Mouse (Mus musculus) embryonic facial prominence, embryonic 15.5 days (tissue): ENCODE results near the gene Nacad. TPM values are rescaled to one million over a fixed set of nuclear protein-coding genes. Genes with fewer than 3 reads are reported as not detected.

Source experiments
- ATAC-seq: fragments of 200-750 bp; cut with Nextera tagmentation; 2 replicates; pipeline ENCODE4 v1.8.0; 2017; ENCODE audit warnings: low read depth, moderate TSS enrichment; ENCODE audit not compliant: insufficient number of reproducible peaks, low FRiP score, low TSS enrichment
- H3K27ac ChIP-seq: fragments of 300-500 bp; sonication (generic); replicated peaks from 2 replicates; pipeline ENCODE4 v1.5.1; 2015; ENCODE audit warnings: mild to moderate bottlenecking, inconsistent platforms
- H3K27me3 ChIP-seq: fragments of 300-500 bp; sonication (generic); 2 replicates; pipeline ENCODE4 v1.6.1; 2015; ENCODE audit warnings: inconsistent platforms
- H3K36me3 ChIP-seq: fragments of 300-500 bp; sonication (generic); 2 replicates; pipeline ENCODE4 v1.6.1; 2015; ENCODE audit warnings: mild to moderate bottlenecking, inconsistent platforms
- H3K4me1 ChIP-seq: fragments of 300-500 bp; sonication (generic); 2 replicates; pipeline ENCODE4 v1.6.1; 2015; ENCODE audit warnings: inconsistent platforms
- H3K4me2 ChIP-seq: fragments of 300-500 bp; sonication (generic); replicated peaks from 2 replicates; pipeline ENCODE4 v1.6.1; 2015; ENCODE audit warnings: mild to moderate bottlenecking, inconsistent platforms
- H3K4me3 ChIP-seq: fragments of 300-500 bp; sonication (generic); replicated peaks from 2 replicates; pipeline ENCODE4 v1.5.1; 2015; ENCODE audit warnings: mild to moderate bottlenecking, inconsistent platforms
- H3K9ac ChIP-seq: fragments of 300-500 bp; sonication (generic); 2 replicates; pipeline ENCODE4 v1.6.1; 2015; ENCODE audit warnings: inconsistent platforms
- H3K9me3 ChIP-seq: fragments of 300-500 bp; sonication (generic); replicated peaks from 2 replicates; pipeline ENCODE4 v1.6.1; 2016; ENCODE audit warnings: inconsistent platforms
- WGBS: fragments of 180-500 bp; shearing (Covaris S2); methylation state at CpG from one replicate; pipeline ENCODE4 v1.1.7; 2015; 5-methylcytosine and 5-hydroxymethylcytosine counted together
- polyA plus RNA-seq: library from polyadenylated mRNA; unstranded; fragments of >200 nt; fragmentation: Nextera tagmentation; extraction: Ambion mirVana; gene quantifications from 2 replicates; pipeline ENCODE4 v1.2.1, GENCODE M21; 2015

Nacad gene
- polyA plus RNA-seq, 1 experiment from 2014 or later, result 2.2 TPM

- Histone ChIP-seq H3K4me1 (peaks cover 44% of the 10 kb centered on the region), H3K36me3 (peaks cover 6% of the 10 kb centered on the region; the same call in 1 of the 2 replicates), H3K9ac (no peak overlapping the region), H3K27ac (no peak overlapping the region), H3K27me3 (peaks cover 34% of the 10 kb centered on the region), H3K4me3 (no peak overlapping the region), H3K9me3 (no peaks in the 10 kb centered on the region), H3K4me2 (no peak overlapping the region)
- WGBS, result 78% methylated on average over 9 of the region's 9 CpGs
- ATAC-seq, result no peak
Measured at GRCm38 (mm10) chr11:6602662-6603061, 3.2 kb downstream of the Nacad start.

GRCm38 (mm10) chr11:6601649-6602480 is 4.0 kb downstream of the Nacad start:
- ATAC-seq, result no peak
- peaks cover 44% of the 10 kb centered on the region for H3K4me1 ChIP-seq

GRCm38 (mm10) chr11:6600284-6600944 is 5.4 kb downstream of the Nacad start:
- H3K9ac ChIP-seq, result no peak overlapping the region
- no peak overlapping the region for H3K27ac ChIP-seq
- peaks cover 18% of the 10 kb centered on the region for H3K27me3 ChIP-seq
- no peak overlapping the region for H3K4me2 ChIP-seq
- peaks cover 39% of the 10 kb centered on the region for H3K4me1 ChIP-seq
- no peaks in the 10 kb centered on the region for H3K9me3 ChIP-seq
- no peak for ATAC-seq
- H3K4me3 ChIP-seq, result no peak overlapping the region
- 80% methylated on average over 8 of the region's 8 CpGs for WGBS
- peaks cover 29% of the 10 kb centered on the region for H3K36me3 ChIP-seq

More at GRCm38 (mm10) chr11:6601649-6602480, 4.0 kb downstream of the Nacad start:
- Histone ChIP-seq H3K27me3 (peaks cover 32% of the 10 kb centered on the region), H3K36me3 (peaks cover 14% of the 10 kb centered on the region), H3K4me2 (no peak overlapping the region), H3K27ac (no peak overlapping the region), H3K9me3 (no peaks in the 10 kb centered on the region), H3K9ac (no peak overlapping the region), H3K4me3 (no peak overlapping the region)
- 65% methylated on average over 20 of the region's 20 CpGs for WGBS

- H3K4me3 ChIP-seq, result no peak overlapping the region
- peaks cover 33% of the 10 kb centered on the region for H3K4me1 ChIP-seq
- WGBS, result 81% methylated on average over 6 of the region's 6 CpGs
- H3K27me3 ChIP-seq, result peaks cover 12% of the 10 kb centered on the region
- H3K9me3 ChIP-seq, result no peaks in the 10 kb centered on the region
- H3K27ac ChIP-seq, result no peak overlapping the region
- ATAC-seq, result no peak
- H3K36me3 ChIP-seq, result peaks cover 35% of the 10 kb centered on the region
- H3K9ac ChIP-seq, result no peak overlapping the region
- no peak overlapping the region for H3K4me2 ChIP-seq
Measured at GRCm38 (mm10) chr11:6599831-6600230, 6.0 kb downstream of the Nacad start.

GRCm38 (mm10) chr11:6599011-6599681 is 6.7 kb downstream of the Nacad start:
- Histone ChIP-seq H3K9me3 (no peaks in the 10 kb centered on the region), H3K4me3 (no peak overlapping the region), H3K27me3 (0 out of 2 replicates have a peak, but pooled peaks cover 5% of the 10 kb centered on the region), H3K4me1 (peaks cover 27% of the 10 kb centered on the region), H3K27ac (no peak overlapping the region), H3K4me2 (no peak overlapping the region), H3K9ac (no peak overlapping the region), H3K36me3 (peaks cover 42% of the 10 kb centered on the region)
- no peak for ATAC-seq
- WGBS, result 26% methylated on average over 27 of the region's 27 CpGs

GRCm38 (mm10) chr11:6598191-6598889 is 7.5 kb downstream of the Nacad start:
- 54% methylated on average over 19 of the region's 19 CpGs for WGBS
- Histone ChIP-seq H3K9me3 (no peaks in the 10 kb centered on the region), H3K9ac (no peak overlapping the region), H3K27me3 (no peaks in the 10 kb centered on the region), H3K4me1 (peaks cover 24% of the 10 kb centered on the region), H3K27ac (no peak overlapping the region), H3K4me2 (no peak overlapping the region), H3K36me3 (peaks cover 50% of the 10 kb centered on the region), H3K4me3 (no peak overlapping the region)
- no peak for ATAC-seq

- no peak overlapping the region for H3K4me3 ChIP-seq
- H3K9ac ChIP-seq, result no peak overlapping the region
- 76% methylated on average over 7 of the region's 7 CpGs for WGBS
- H3K9me3 ChIP-seq, result no peaks in the 10 kb centered on the region
- peaks cover 22% of the 10 kb centered on the region for H3K4me1 ChIP-seq
- H3K4me2 ChIP-seq, result no peak overlapping the region
- no peak overlapping the region for H3K27ac ChIP-seq
- H3K36me3 ChIP-seq, result peaks cover 58% of the 10 kb centered on the region
- ATAC-seq, result no peak
- H3K27me3 ChIP-seq, result no peaks in the 10 kb centered on the region
Measured at GRCm38 (mm10) chr11:6597523-6597922, 8.3 kb downstream of the Nacad start.

GRCm38 (mm10) chr11:6596616-6597015 is 9.2 kb downstream of the Nacad start:
- Histone ChIP-seq H3K9me3 (no peaks in the 10 kb centered on the region), H3K27me3 (no peaks in the 10 kb centered on the region), H3K9ac (no peak overlapping the region), H3K36me3 (peaks cover 67% of the 10 kb centered on the region), H3K4me1 (peaks cover 22% of the 10 kb centered on the region), H3K4me2 (no peak overlapping the region), H3K27ac (no peak overlapping the region), H3K4me3 (no peak overlapping the region)
- 69% methylated on average over 3 of the region's 3 CpGs for WGBS
- no peak for ATAC-seq

- ATAC-seq, result no peak
- Histone ChIP-seq H3K4me3 (no peak overlapping the region), H3K36me3 (peaks cover 71% of the 10 kb centered on the region), H3K27ac (no peak overlapping the region), H3K4me2 (no peak overlapping the region), H3K9ac (no peak overlapping the region), H3K27me3 (no peaks in the 10 kb centered on the region), H3K4me1 (peaks cover 22% of the 10 kb centered on the region), H3K9me3 (no peaks in the 10 kb centered on the region)
- WGBS, result 97% methylated on average over 6 of the region's 6 CpGs
Measured at GRCm38 (mm10) chr11:6596205-6596604, 9.6 kb downstream of the Nacad start.

- H3K27ac ChIP-seq, result no peak overlapping the region
- WGBS, result 80% methylated on average over 5 of the region's 5 CpGs
- H3K9me3 ChIP-seq, result no peaks in the 10 kb centered on the region
- peaks cover 22% of the 10 kb centered on the region for H3K4me1 ChIP-seq
- no peak overlapping the region for H3K4me2 ChIP-seq
- H3K36me3 ChIP-seq, result peaks cover 80% of the 10 kb centered on the region
- ATAC-seq, result no peak
- H3K27me3 ChIP-seq, result no peaks in the 10 kb centered on the region
- no peak overlapping the region for H3K4me3 ChIP-seq
- no peak overlapping the region for H3K9ac ChIP-seq
Measured at GRCm38 (mm10) chr11:6595339-6595738, 10.5 kb downstream of the Nacad start.

- H3K9ac ChIP-seq, result no peak overlapping the region
- no peak overlapping the region for H3K4me2 ChIP-seq
- no peak for ATAC-seq
- no peak overlapping the region for H3K27ac ChIP-seq
- no peaks in the 10 kb centered on the region for H3K9me3 ChIP-seq
- H3K27me3 ChIP-seq, result no peaks in the 10 kb centered on the region
- peaks cover 22% of the 10 kb centered on the region for H3K4me1 ChIP-seq
- peaks cover 85% of the 10 kb centered on the region for H3K36me3 ChIP-seq
- WGBS, result 61% methylated on average over 6 of the region's 6 CpGs
- H3K4me3 ChIP-seq, result no peak overlapping the region
Measured at GRCm38 (mm10) chr11:6594845-6595244, 11.0 kb downstream of the Nacad start.
